Mouse (Mus musculus) spleen, postnatal 14 days (tissue): ENCODE results near the gene Mthfd1l.

Experiments used
- DNase-seq, 2 experiments: peaks; one replicate each; pipeline ENCODE4 v3.0.0; 2021 to 2022; ENCODE audit warnings: low spot score in 2 of 2

Mthfd1l gene

GRCm38 (mm10) chr10:3976623-3977010 is 3.7 kb downstream of the Mthfd1l start:
- no peak for DNase-seq

GRCm38 (mm10) chr10:3978326-3978725 is 5.4 kb downstream of the Mthfd1l start:
- DNase-seq, result no peak

GRCm38 (mm10) chr10:3978792-3979488 is 6.0 kb downstream of the Mthfd1l start:
- DNase-seq, result no peak

GRCm38 (mm10) chr10:3980231-3980630 is 7.3 kb downstream of the Mthfd1l start:
- no peak for DNase-seq

GRCm38 (mm10) chr10:3990295-3990883 is 17.5 kb downstream of the Mthfd1l start:
- DNase-seq, result no peak

GRCm38 (mm10) chr10:3993365-3994102 is 20.6 kb downstream of the Mthfd1l start:
- DNase-seq, result no peak

- DNase-seq, result peak in 1 of 2 experiments; percentile 19
Measured at GRCm38 (mm10) chr10:3995277-3995676, 22.4 kb downstream of the Mthfd1l start.

GRCm38 (mm10) chr10:3996170-3996876 is 23.4 kb downstream of the Mthfd1l start:
- peak; percentile 26 to 52 for DNase-seq

GRCm38 (mm10) chr10:3997851-3998426 is 25.0 kb downstream of the Mthfd1l start:
- DNase-seq, result no peak

GRCm38 (mm10) chr10:4002711-4003110 is 29.8 kb downstream of the Mthfd1l start:
- no peak for DNase-seq

- DNase-seq, result no peak
Measured at GRCm38 (mm10) chr10:4005191-4005590, 32.3 kb downstream of the Mthfd1l start.

- no peak for DNase-seq
Measured at GRCm38 (mm10) chr10:4006296-4007015, 33.5 kb downstream of the Mthfd1l start.

GRCm38 (mm10) chr10:4022628-4023303 is 49.8 kb downstream of the Mthfd1l start:
- no peak for DNase-seq

- no peak for DNase-seq
Measured at GRCm38 (mm10) chr10:4026616-4027015, 53.7 kb downstream of the Mthfd1l start.

- no peak for DNase-seq
Measured at GRCm38 (mm10) chr10:4027466-4027865, 54.5 kb downstream of the Mthfd1l start.

GRCm38 (mm10) chr10:4028851-4029442 is 56.0 kb downstream of the Mthfd1l start:
- DNase-seq, result no peak

- DNase-seq, result no peak
Measured at GRCm38 (mm10) chr10:4033761-4034160, 60.8 kb downstream of the Mthfd1l start.

GRCm38 (mm10) chr10:4036476-4036875 is 63.6 kb downstream of the Mthfd1l start:
- DNase-seq, result no peak

- DNase-seq, result no peak
Measured at GRCm38 (mm10) chr10:4037066-4037465, 64.1 kb downstream of the Mthfd1l start.

- no peak for DNase-seq
Measured at GRCm38 (mm10) chr10:4038576-4038975, 65.7 kb downstream of the Mthfd1l start.
